Mouse (Mus musculus) brain, embryonic 14.5 days (tissue): ENCODE data around the gene Aida.

ENCODE experiments used
- CTCF ChIP-seq: fragments of 200-500 bp; IDR thresholded peaks from 2 replicates; pipeline ENCODE4 v1.5.1; 2012; ENCODE audit warnings: inconsistent platforms, mild to moderate bottlenecking, moderate library complexity, borderline replicate concordance; ENCODE audit not compliant: insufficient read depth, insufficient read length; ENCODE audit errors: extremely low read depth
- POLR2A ChIP-seq: fragments of 200-500 bp; IDR thresholded peaks from 2 replicates; pipeline ENCODE4 v1.6.1; 2012; ENCODE audit warnings: mild to moderate bottlenecking, inconsistent platforms, borderline replicate concordance; ENCODE audit not compliant: poor library complexity, insufficient read depth, insufficient read length, severe bottlenecking; ENCODE audit errors: extremely low read depth

DNA sequence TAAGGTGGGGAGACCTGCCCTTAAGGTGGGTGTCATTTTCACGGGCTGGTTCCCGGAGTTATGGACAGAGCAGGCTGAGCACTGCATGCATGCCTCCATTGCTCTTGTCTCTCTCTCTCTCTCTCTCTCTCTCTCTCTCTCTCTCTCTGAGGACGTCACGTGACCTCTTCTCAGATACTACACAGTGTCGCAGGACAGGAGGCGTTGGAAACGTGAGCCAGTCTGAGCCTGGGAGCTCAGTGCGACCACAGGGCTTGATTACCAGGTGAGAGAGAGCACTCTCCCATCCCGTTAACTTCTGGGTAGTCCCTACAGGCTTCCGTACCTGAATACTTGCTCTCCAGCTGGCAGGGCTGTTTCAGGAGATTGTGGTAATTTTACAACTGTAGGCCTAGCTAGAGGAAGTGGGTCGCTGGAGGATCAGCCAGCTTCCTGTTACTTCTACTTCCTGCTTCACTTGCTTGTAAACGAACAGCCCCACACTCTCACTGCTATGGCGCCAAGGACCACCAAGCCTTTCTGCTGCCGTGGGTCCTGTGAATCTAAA lies 30.4 kb upstream of the Aida start:
- TF ChIP-seq CTCF: no peak
- no peak for TF ChIP-seq POLR2A
